Mouse (Mus musculus): Measurements from ENCODE around the gene 2310039H08Rik.
"Not testable (repeated sequence)": the region's sequence is repeated elsewhere in the genome, so short reads cannot be mapped to it uniquely, and the experiment has no call there.

The 2310039H08Rik gene

DNA sequence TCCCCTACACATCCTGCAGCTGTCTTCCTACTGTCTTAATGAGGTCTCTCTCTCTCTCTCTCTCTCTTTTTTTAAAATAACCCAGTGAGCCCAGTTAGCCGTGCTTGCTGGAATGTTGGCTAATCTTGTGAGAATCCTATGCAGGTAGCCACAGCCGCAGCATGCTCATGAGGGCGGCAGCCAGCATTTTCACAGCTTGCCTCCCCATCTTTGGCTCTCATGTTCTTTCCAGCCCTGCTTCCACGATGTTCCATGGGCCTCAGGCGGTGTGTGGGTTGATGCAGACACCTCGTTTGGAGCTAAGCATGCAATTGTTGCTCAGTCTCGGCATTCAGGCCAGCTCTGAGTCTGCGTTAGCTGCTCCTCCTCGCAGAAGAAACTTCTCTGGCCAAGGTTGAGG, 7.5 kb upstream of the 2310039H08Rik start:
- DNase-seq: not testable (repeated sequence)

- no peak for DNase-seq
Measured at GRCm38 (mm10) chr17:46767868-46768267, 4.6 kb upstream of the 2310039H08Rik start.

DNA sequence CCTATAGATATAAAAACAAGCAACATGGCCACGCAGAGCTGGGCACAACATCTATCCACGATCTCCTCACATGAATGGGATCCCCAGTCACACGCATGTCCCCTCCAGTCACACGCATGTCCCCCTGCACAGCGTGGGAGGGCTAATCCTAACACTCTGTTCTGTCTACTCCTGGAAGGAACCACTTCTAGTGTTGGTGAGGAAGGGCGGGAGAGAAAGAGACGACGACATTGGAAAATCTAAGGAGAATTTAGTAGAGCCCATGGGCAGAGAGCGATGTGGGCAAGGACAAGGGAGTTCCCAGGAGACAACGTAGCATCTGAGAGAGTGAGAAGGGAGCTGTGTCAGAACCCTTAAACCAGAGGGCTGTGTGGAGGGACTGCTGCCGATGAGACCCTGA, 1.9 kb upstream of the 2310039H08Rik start:
- no peak for DNase-seq

- DNase-seq: no peak
Measured at GRCm38 (mm10) chr17:46771025-46771424, 1.4 kb upstream of the 2310039H08Rik start.

DNA sequence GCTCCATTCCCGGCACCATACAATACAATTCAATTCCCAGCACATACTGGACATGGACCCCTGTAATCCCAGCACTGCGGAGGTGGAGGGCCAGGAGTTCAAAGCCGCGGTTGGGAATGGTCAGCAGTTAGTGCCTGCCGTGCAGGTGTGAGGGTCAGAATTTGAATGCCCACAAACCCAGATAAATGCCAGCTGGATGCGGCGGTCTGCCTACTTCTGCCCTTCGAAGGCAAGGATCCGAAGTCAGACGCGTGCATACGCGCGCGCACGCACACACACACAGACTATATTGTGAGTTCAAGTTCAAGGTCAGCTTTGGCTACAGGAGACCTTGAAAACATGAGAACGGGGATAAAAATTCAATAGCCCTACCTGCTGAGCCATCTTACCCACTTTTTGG, 819 bp upstream of the 2310039H08Rik start:
- DNase-seq: no peak

GRCm38 (mm10) chr17:46772038-46772403, 414 bp upstream of the 2310039H08Rik start:
- no peak for DNase-seq

GRCm38 (mm10) chr17:46773278-46774130, 1.1 kb downstream of the 2310039H08Rik start:
- DNase-seq: peak; percentile 24

DNA sequence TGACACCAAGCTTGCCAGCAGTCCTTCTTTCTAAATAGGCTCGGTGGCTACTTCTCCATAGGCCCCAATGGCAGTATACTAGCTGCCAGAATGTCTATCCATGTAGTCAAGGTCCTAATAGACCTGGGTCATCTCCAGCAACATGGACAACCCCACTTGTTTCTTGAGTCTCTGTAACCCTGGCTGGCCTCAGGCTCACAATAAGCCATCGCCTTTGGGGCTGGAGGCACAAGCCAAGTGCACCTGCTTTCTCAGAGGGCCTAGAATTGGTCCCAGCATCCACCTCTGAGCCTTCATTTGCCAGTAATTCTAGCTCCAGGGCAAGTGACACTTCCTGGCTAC, 1.7 kb downstream of the 2310039H08Rik start:
- no peak for DNase-seq

GRCm38 (mm10) chr17:46775070-46775469, 2.6 kb downstream of the 2310039H08Rik start:
- no peak for DNase-seq

DNA sequence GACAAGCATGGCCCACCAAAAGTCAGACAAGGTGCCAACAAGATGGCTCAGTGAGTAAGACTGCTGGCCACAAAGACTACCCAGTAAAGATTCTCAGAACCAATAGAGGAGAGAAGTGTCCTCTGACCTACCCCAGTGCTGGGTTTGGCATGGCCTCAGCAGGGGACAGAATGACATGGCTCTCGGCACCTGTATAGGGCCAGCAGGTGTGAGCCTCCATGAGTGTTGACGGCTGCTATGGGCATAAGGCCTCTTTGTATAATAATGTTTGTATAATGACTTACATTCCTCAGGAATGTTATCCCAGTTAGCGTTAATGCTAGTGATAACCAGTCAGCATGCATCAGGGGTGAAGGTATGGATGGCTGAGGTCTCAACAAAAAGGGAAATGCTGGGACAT, 3.7 kb downstream of the 2310039H08Rik start:
- DNase-seq: no peak

- peak; percentile 23 for DNase-seq
Measured at GRCm38 (mm10) chr17:46781876-46782275, 9.4 kb downstream of the 2310039H08Rik start.

- peak; percentile 93 for DNase-seq
Measured at GRCm38 (mm10) chr17:46782341-46783221, 10.1 kb downstream of the 2310039H08Rik start, which contains the start of gene Rpl7l1. Gene Rpl7l1 (minus strand): TSS chr17:46782672.

DNA sequence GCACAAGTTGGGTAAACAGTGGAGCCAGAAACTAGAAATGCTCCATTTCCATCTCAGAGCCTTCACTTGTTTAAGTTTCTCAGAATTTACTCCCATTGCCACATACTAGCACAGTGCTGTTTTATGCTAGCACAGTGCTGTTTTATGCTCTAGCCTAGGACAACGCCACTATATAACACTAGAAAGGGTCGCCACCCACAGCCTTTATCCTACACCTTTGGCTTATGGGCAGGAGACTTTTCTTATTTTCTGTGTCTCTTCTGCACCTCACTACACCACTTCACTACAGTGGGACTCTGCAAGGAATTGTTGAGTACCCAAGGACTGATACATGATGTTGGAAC, 10.8 kb downstream of the 2310039H08Rik start:
- no peak for DNase-seq

GRCm38 (mm10) chr17:46786952-46787351, 14.5 kb downstream of the 2310039H08Rik start:
- DNase-seq: no peak

DNA sequence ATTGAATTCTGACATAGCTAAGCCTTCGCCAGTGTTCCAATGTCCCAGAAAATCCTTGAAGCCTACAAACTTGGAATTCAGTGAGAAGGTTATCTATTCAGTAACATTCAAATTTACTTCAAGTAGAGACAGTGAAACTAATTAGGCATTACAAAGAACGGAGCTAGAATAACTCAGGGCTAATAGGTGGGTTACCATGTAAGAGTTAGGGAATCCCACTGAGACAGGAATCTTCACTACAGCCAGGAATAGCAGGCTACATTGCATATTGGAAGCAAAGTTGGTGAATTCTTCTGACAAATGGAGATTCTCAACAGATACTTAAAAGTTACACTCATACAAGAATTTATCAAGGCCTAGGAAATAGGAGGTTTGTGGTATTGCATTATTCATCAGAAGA, 15.5 kb downstream of the 2310039H08Rik start:
- DNase-seq: not testable (repeated sequence)

GRCm38 (mm10) chr17:46792963-46793362, 20.5 kb downstream of the 2310039H08Rik start:
- DNase-seq: no peak

DNA sequence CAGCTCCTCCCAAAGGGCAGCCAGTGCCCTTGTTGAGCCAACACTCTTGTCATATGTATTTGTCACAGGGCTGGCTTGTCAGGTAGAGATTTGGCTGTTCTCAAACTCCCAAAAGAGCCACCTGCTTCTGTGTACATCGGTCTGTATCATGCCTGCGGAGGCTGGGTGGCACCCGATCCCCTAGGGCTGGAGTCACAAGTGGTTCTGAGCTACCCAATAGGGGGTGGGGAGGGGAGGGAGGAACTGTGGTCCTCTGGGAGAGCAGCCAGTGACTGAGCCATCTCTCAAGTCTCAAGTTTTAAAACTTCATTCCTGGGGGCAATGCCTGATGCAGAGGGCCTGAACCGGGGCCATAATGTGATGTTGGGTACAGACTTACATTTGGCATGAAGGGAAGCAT, 24.3 kb downstream of the 2310039H08Rik start:
- no peak for DNase-seq

GRCm38 (mm10) chr17:46797386-46797785, 25.0 kb downstream of the 2310039H08Rik start:
- DNase-seq: no peak

GRCm38 (mm10) chr17:46799680-46800079, 27.2 kb downstream of the 2310039H08Rik start:
- no peak for DNase-seq

- DNase-seq: no peak
Measured at GRCm38 (mm10) chr17:46801761-46802160, 29.3 kb downstream of the 2310039H08Rik start.

DNA sequence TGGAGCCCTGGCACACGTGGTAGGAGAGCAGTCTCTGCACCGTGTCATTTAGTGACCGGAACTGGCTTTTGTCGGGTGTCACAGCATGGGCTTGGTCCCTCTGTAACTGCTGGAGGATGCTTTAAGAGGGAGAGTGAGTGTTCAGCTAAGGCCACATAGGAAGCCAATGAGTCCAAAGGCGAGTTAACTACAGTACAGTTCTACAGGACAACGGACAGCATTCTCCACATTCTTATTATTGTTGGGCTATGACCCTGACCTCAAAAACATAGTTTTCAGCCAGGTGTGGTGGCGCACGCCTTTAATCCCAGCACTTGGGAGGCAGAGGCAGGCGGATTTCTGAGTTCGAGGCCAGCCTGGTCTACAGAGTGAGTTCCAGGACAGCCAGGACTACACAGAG, 35.9 kb downstream of the 2310039H08Rik start:
- no peak for DNase-seq

DNA sequence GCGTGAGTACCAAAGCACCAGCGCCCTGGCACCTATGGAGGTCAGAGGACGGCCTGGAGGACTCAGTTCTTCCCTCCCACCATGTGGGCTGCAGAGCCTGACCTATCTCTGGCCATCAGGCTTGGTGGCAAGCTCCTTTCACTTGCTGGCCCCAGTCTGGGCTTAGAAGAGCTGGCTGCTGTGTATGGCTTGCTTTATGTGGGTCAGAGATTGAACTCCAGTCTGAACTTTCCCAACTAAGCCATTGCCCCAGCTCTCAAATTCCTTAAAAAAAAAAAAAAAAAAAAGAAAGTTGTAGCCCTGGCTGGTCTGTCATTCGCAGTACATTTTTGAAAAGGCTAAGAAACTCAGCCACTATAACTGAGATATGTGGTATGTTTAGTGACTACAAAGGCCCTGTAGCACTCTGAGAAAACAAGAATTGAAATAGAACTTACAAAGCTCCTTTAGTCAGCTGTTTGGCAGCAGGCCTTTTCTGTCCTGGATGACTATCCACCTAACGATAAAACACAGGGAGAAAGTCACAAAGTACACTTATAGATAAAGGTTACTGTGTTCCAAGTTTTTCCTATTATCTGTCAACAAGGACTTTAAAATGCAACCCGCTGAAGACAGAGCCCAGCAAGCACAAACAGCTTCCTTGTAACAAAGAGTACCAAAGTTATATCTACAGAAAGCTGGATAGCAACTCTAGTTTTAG, 36.8 kb downstream of the 2310039H08Rik start:
- no peak for DNase-seq

- DNase-seq: no peak
Measured at GRCm38 (mm10) chr17:46810672-46811071, 38.2 kb downstream of the 2310039H08Rik start.
